9 mouse cellular contexts compared by ENCODE assay signal in the genomic region with DNA sequence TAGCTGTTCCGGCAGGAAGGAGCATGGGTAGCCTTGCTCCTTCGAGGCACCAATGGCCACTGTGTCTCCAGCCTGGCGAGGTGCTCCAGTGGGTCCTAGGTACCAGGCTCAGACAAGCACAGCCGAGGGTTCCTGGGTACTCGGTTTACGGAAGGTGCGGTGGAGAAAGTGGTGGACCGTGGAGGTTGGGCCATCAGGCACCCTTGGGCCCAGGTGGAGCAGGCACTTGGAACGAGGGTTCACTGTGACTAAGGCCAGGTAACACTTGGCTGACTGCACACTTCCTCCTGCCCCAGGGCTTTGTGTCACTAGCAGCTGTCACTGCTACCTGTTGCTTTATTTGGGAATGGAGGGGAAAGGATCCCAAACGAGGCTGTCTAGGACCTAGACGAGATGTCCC. TPM values are rescaled to one million over a fixed set of nuclear protein-coding genes. Genes with fewer than 3 reads are reported as not detected.
DNase-seq lines count a peak whose midpoint lies in the region; ATAC-seq and TF ChIP-seq lines count a peak whose summit lies in the region.
"Had no signal": no experiment of that assay in that cellular context is flagged by ENCODE, and none has a peak within 500 bp of the region (broad histone marks: within the 10 kb centered on the region; RNA-seq: fewer than 3 reads in every experiment).

No protein-coding gene starts in this region.

- H3K4me1 ChIP-seq in erythroblast, embryonic 14.5 days (ENCODE audit: control insufficient read depth): peaks cover 9% of the 10 kb centered on the region
- H3K4me1 ChIP-seq in lung, embryonic 14.5 days (ENCODE audit: insufficient read depth): peaks cover 9% of the 10 kb centered on the region
- H3K4me1 ChIP-seq in midbrain, embryonic 15.5 days: no peaks in the 10 kb centered on the region; the same call in 1 of the 2 replicates
- H3K4me1 ChIP-seq in midbrain, embryonic 13.5 days (replicated peaks): peaks cover 14% of the 10 kb centered on the region

- peak overlapping the region; percentile 57 for H3K4me3 ChIP-seq in erythroblast, embryonic 14.5 days (replicated peaks)
- no peak overlapping the region for H3K4me3 ChIP-seq in lung, embryonic 14.5 days (ENCODE audit: low read depth, low read length)
- H3K4me3 ChIP-seq in midbrain, embryonic 15.5 days: no peak overlapping the region
- no peak overlapping the region for H3K4me3 ChIP-seq in midbrain, embryonic 13.5 days (replicated peaks)

- H3K4me2 ChIP-seq in lung, embryonic 14.5 days: peak overlapping the region; percentile 36; the same call in 1 of the 2 replicates
- no peak overlapping the region for H3K4me2 ChIP-seq in midbrain, embryonic 15.5 days
- no peak overlapping the region for H3K4me2 ChIP-seq in midbrain, embryonic 13.5 days (replicated peaks)

- H3K36me3 ChIP-seq in erythroblast, embryonic 14.5 days (ENCODE audit: control insufficient read depth): peaks cover 9% of the 10 kb centered on the region; the same call in 1 of the 2 replicates
- no peaks in the 10 kb centered on the region for H3K36me3 ChIP-seq in lung, embryonic 14.5 days (ENCODE audit: insufficient read depth)
- H3K36me3 ChIP-seq in midbrain, embryonic 15.5 days (replicated peaks): no peaks in the 10 kb centered on the region
- no peaks in the 10 kb centered on the region for H3K36me3 ChIP-seq in midbrain, embryonic 13.5 days

- no peak overlapping the region for H3K9ac ChIP-seq in lung, embryonic 14.5 days
- H3K9ac ChIP-seq in midbrain, embryonic 15.5 days: no peak overlapping the region
- H3K9ac ChIP-seq in midbrain, embryonic 13.5 days (replicated peaks): no peak overlapping the region

- 64% methylated on average over 11 of the region's 11 CpGs for WGBS in lung, embryonic 14.5 days
- 74% methylated on average over 11 of the region's 11 CpGs for WGBS in midbrain, embryonic 15.5 days
- WGBS in midbrain, embryonic 13.5 days: 77% methylated on average over 11 of the region's 11 CpGs

- TF ChIP-seq CTCF in lung, embryonic 14.5 days (IDR thresholded peaks at IDR 0.05; ENCODE audit: low read depth): no peak

- no peak for ATAC-seq in erythroblast, adult 5-6 weeks (replicated peaks; ENCODE audit: low FRiP score, poor library complexity, severe bottlenecking)
- no peak for ATAC-seq in lung, embryonic 14.5 days (ENCODE audit: insufficient read depth)
- no peak for ATAC-seq in midbrain, embryonic 15.5 days (replicated peaks)
- no peak for ATAC-seq in midbrain, embryonic 13.5 days

- H3K27me3 ChIP-seq in erythroblast, embryonic 14.5 days (ENCODE audit: control insufficient read depth): no peaks in the 10 kb centered on the region
- H3K27me3 ChIP-seq in lung, embryonic 14.5 days (ENCODE audit: insufficient read depth, low read length): no peaks in the 10 kb centered on the region
- no peaks in the 10 kb centered on the region for H3K27me3 ChIP-seq in midbrain, embryonic 15.5 days (replicated peaks)
- H3K27me3 ChIP-seq in midbrain, embryonic 13.5 days: peaks cover 11% of the 10 kb centered on the region; the same call in 1 of the 2 replicates

- no peak overlapping the region for H3K27ac ChIP-seq in lung, embryonic 14.5 days (ENCODE audit: low read depth)
- H3K27ac ChIP-seq in midbrain, embryonic 15.5 days: no peak overlapping the region
- no peak overlapping the region for H3K27ac ChIP-seq in midbrain, embryonic 13.5 days

- DNase-seq in urinary bladder, postnatal 14 days (ENCODE audit: low spot score): peak; percentile 53
- no peak for DNase-seq in urinary bladder, postnatal 25 days (ENCODE audit: low spot score)
- DNase-seq in lung, embryonic 14.5 days: no peak
- no peak for DNase-seq in urinary bladder, adult 18-20 months (ENCODE audit: low spot score in 2 of 2)
- DNase-seq: cerebellum, adult 8-10 months had no signal

- no peaks in the 10 kb centered on the region for H3K9me3 ChIP-seq in erythroblast, embryonic 14.5 days (ENCODE audit: control insufficient read depth, low read length)
- no peaks in the 10 kb centered on the region for H3K9me3 ChIP-seq in lung, embryonic 14.5 days (ENCODE audit: low read depth, low read length)
- H3K9me3 ChIP-seq in midbrain, embryonic 15.5 days: no peaks in the 10 kb centered on the region
- H3K9me3 ChIP-seq in midbrain, embryonic 13.5 days: no peaks in the 10 kb centered on the region

RNA-seq across cellular contexts. Expression of a gene that starts 3.6 kb away (rescaled TPM):
- 0.17 and 0.30 TPM in 2 replicates for polyA plus RNA-seq in erythroblast, embryonic 14.5 days (2012)
- total RNA-seq in erythroblast, adult 5-6 weeks (2015; ENCODE audit: low replicate concordance): 1.7 TPM in 2 replicates
- 0.70 and 0.94 TPM in 2 replicates for total RNA-seq in erythroblast, adult 5-6 weeks (2017; ENCODE audit: low replicate concordance)
- 0.53 and 0.85 TPM in 2 replicates for polyA plus RNA-seq in lung, embryonic 14.5 days (2014; fragmentation: Nextera tagmentation; extraction: Ambion mirVana)
- 0.28 and 0.34 TPM in 2 replicates for polyA plus RNA-seq in midbrain, embryonic 15.5 days (2015; fragmentation: Nextera tagmentation; extraction: Ambion mirVana)
- 0.10 and 0.28 TPM in 2 replicates for polyA plus RNA-seq in midbrain, embryonic 13.5 days (2015; fragmentation: Nextera tagmentation; extraction: Ambion mirVana)

RNA-seq across cellular contexts. Expression of a gene that starts 9.0 kb away (rescaled TPM):
- polyA plus RNA-seq in erythroblast, embryonic 14.5 days (2012): not detected in 2 replicates
- not detected in 2 replicates for total RNA-seq in erythroblast, adult 5-6 weeks (2015; ENCODE audit: low replicate concordance)
- total RNA-seq in erythroblast, adult 5-6 weeks (2017; ENCODE audit: low replicate concordance): not detected in 2 replicates
- polyA plus RNA-seq in lung, embryonic 14.5 days (2014; fragmentation: Nextera tagmentation; extraction: Ambion mirVana): 1.9 and 2.2 TPM in 2 replicates
- polyA plus RNA-seq in midbrain, embryonic 15.5 days (2015; fragmentation: Nextera tagmentation; extraction: Ambion mirVana): 53.0 and 60.5 TPM in 2 replicates
- polyA plus RNA-seq in midbrain, embryonic 13.5 days (2015; fragmentation: Nextera tagmentation; extraction: Ambion mirVana): 34.9 and 37.6 TPM in 2 replicates

RNA-seq across cellular contexts. Expression of a gene that starts 42.8 kb away (rescaled TPM):
- polyA plus RNA-seq in erythroblast, embryonic 14.5 days (2012): 0.28 and 0.34 TPM in 2 replicates
- total RNA-seq in erythroblast, adult 5-6 weeks (2015; ENCODE audit: low replicate concordance): 2.7 TPM in 1 of 2 replicates, not detected in the other
- total RNA-seq in erythroblast, adult 5-6 weeks (2017; ENCODE audit: low replicate concordance): 1.3 and 1.8 TPM in 2 replicates
- polyA plus RNA-seq in lung, embryonic 14.5 days (2014; fragmentation: Nextera tagmentation; extraction: Ambion mirVana): 11.8 and 14.0 TPM in 2 replicates
- polyA plus RNA-seq in midbrain, embryonic 15.5 days (2015; fragmentation: Nextera tagmentation; extraction: Ambion mirVana): 16.2 and 17.8 TPM in 2 replicates
- polyA plus RNA-seq in midbrain, embryonic 13.5 days (2015; fragmentation: Nextera tagmentation; extraction: Ambion mirVana): 11.8 and 13.8 TPM in 2 replicates

Comparison
In these comparisons a context has a peak if more than half of its experiments do, and no peak if none do; other contexts are left out.
1. RNA of a gene that starts 9.0 kb away (polyA plus RNA-seq): 53.0 to 60.5 TPM in midbrain, embryonic 15.5 days and 34.9 to 37.6 TPM in midbrain, embryonic 13.5 days; 1.9 to 2.2 TPM in lung, embryonic 14.5 days and not detected in erythroblast, embryonic 14.5 days; every median in the first group is over 10 times any median in the second.